Mouse (Mus musculus): ENCODE data around the gene Tbc1d23. TPM values are rescaled to one million over a fixed set of nuclear protein-coding genes. Genes with fewer than 3 reads are reported as not detected.

Gene Tbc1d23
- total and polyA plus RNA-seq, 2 experiments = 4.0 to 18.7 TPM

- no peaks in the 10 kb centered on the region for H3K27me3 ChIP-seq (ENCODE audit: control insufficient read depth, insufficient read depth, low read length)
- H3K4me3 ChIP-seq (ENCODE audit: insufficient read depth, low read depth, low read length) = peak overlapping the region; percentile 95
- DNase-seq (ENCODE audit: extremely low read depth, low read depth, low spot score) = no peak
- peak overlapping the region; percentile 84 for H3K27ac ChIP-seq (replicated peaks; ENCODE audit: insufficient read depth, low read depth, low read length)
- WGBS = under 1% methylated on average over 59 of the region's 59 CpGs
- H3K9ac ChIP-seq (ENCODE audit: low read depth, low read length) = peak overlapping the region; percentile 94
- peaks cover 16% of the 10 kb centered on the region for H3K4me1 ChIP-seq (ENCODE audit: control insufficient read depth, insufficient read depth, low read length)
- H3K36me3 ChIP-seq (ENCODE audit: control insufficient read depth, insufficient read depth, low read length) = no peaks in the 10 kb centered on the region
- peaks cover 22% of the 10 kb centered on the region for H3K79me2 ChIP-seq (ENCODE audit: control insufficient read depth, insufficient read depth, low read length)
- TF ChIP-seq CTCF (IDR thresholded peaks at IDR 0.05; ENCODE audit: low read depth, low read length) (no peak), POLR2A (IDR thresholded peaks at IDR 0.05; ENCODE audit: extremely low read depth, insufficient read depth, low read length) (no peak)
Observed at GRCm38 (mm10) chr16:57121816-57122415, 109.4 kb downstream of the Tbc1d23 start.

GRCm38 (mm10) chr16:57120913-57121815 lies 110.1 kb downstream of the Tbc1d23 start, which contains the start of gene Tomm70a:
Gene Tomm70a (plus strand): TSS chr16:57121703.
- peaks cover 14% of the 10 kb centered on the region for H3K4me1 ChIP-seq (ENCODE audit: control insufficient read depth, insufficient read depth, low read length)
- no peaks in the 10 kb centered on the region for H3K27me3 ChIP-seq (ENCODE audit: control insufficient read depth, insufficient read depth, low read length)
- peaks cover 21% of the 10 kb centered on the region for H3K79me2 ChIP-seq (ENCODE audit: control insufficient read depth, insufficient read depth, low read length)
- H3K27ac ChIP-seq (replicated peaks; ENCODE audit: insufficient read depth, low read depth, low read length) = peak within 1 kb of the TSS; percentile 99
- TF ChIP-seq POLR2A (IDR thresholded peaks at IDR 0.05; ENCODE audit: extremely low read depth, insufficient read depth, low read length) = peak; percentile 78
- TF ChIP-seq CTCF (IDR thresholded peaks at IDR 0.05; ENCODE audit: low read depth, low read length) = no peak
- DNase-seq (ENCODE audit: extremely low read depth, low read depth, low spot score) = peak; percentile 92
- H3K9ac ChIP-seq (ENCODE audit: low read depth, low read length) = peak within 1 kb of the TSS; percentile 94
- H3K4me3 ChIP-seq (ENCODE audit: insufficient read depth, low read depth, low read length) = peak within 1 kb of the TSS; percentile 95
- WGBS = under 1% methylated on average over 37 of the region's 37 CpGs
- no peaks in the 10 kb centered on the region for H3K36me3 ChIP-seq (ENCODE audit: control insufficient read depth, insufficient read depth, low read length)

Other genes with a start within 250 kb of the Tbc1d23 start
- not detected in 2 replicates for gene Tmem45a2, start 160.1 kb downstream of the Tbc1d23 start, total RNA-seq (2014; rRNA removed)
- not detected in 2 replicates for gene Tmem45a2, start 160.1 kb downstream of the Tbc1d23 start, polyA plus RNA-seq (2012; rRNA removed)
- 50.0 and 62.0 TPM in 2 replicates for gene Tomm70a, start 109.8 kb downstream of the Tbc1d23 start, total RNA-seq (2014; rRNA removed)
- 14.2 and 17.0 TPM in 2 replicates for gene Tomm70a, start 109.8 kb downstream of the Tbc1d23 start, polyA plus RNA-seq (2012; rRNA removed)
- 260 and 288 TPM in 2 replicates for gene Nit2, start 64.2 kb downstream of the Tbc1d23 start, total RNA-seq (2014; rRNA removed)
- 172 and 195 TPM in 2 replicates for gene Nit2, start 64.2 kb downstream of the Tbc1d23 start, polyA plus RNA-seq (2012; rRNA removed)
- not detected in 2 replicates for gene Tmem30c, start 61.4 kb upstream of the Tbc1d23 start, total RNA-seq (2014; rRNA removed)
- gene Tmem30c, start 61.4 kb upstream of the Tbc1d23 start, polyA plus RNA-seq (2012; rRNA removed) = not detected in 2 replicates
- gene Filip1l, start 121.6 kb upstream of the Tbc1d23 start, total RNA-seq (2014; rRNA removed) = 2.5 and 2.9 TPM in 2 replicates
- 0.41 and 0.82 TPM in 2 replicates for gene Filip1l, start 121.6 kb upstream of the Tbc1d23 start, polyA plus RNA-seq (2012; rRNA removed)